Mouse (Mus musculus): ENCODE data around the gene Faap100.

The Faap100 gene

DNA sequence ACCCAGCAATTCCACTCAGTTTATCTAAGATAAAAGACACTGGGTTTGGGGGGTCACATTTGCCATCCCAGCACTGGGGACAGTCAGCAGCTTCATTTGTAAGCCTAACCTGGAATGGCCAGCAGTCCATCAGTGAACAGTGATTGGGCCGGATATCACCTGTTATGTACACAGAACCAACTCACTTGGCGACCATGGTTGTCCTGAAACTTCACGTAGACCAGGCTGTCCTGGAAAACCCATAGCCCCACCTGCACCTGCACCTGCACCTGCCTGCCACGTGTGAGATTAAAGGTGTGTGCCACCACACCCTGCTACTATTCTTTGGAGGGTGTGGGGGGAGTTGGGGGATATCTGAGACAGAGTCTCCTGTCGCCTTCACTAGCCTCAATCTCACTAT, 59.3 kb downstream of the Faap100 start:
- DNase-seq (ENCODE audit: low spot score): no peak
